Mouse (Mus musculus): ENCODE data around the gene Runx1. TPM values are rescaled to one million over a fixed set of nuclear protein-coding genes. Genes with fewer than 3 reads are reported as not detected.

Gene Runx1
- polyA plus RNA-seq, 1 experiment from 2014 or later, result 4.9 TPM

DNA sequence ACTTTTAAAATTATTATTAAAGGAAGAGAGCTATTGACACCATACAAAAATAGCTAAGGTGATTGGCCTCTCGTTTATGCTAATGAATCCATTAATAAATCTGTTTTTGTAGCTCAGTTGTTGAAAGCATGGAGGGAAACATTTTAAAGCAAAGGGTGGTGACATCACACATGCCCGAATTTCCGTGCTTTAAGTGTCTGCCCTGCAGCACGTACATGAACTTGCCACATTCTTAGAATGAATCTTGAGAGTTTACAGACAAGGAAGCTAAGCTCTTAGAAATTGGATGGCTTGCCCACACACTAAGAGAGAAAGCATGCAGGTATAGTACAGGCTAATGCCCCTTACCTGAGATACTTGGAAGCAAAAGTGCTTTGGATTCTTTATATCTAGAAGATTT is 58.1 kb downstream of the Runx1 start:
- Histone ChIP-seq H3K4me2 (no peak overlapping the region), H3K27ac (no peak overlapping the region), H3K27me3 (0 out of 2 replicates have a peak, but pooled peaks cover 4% of the 10 kb centered on the region), H3K9ac (replicated peaks) (no peak overlapping the region), H3K9me3 (no peaks in the 10 kb centered on the region), H3K4me1 (replicated peaks) (no peaks in the 10 kb centered on the region), H3K4me3 (replicated peaks) (no peak overlapping the region), H3K36me3 (no peaks in the 10 kb centered on the region)
- no peak for ATAC-seq (ENCODE audit: insufficient number of reproducible peaks, insufficient read depth, low FRiP score, low TSS enrichment, low read depth)
- 81% methylated on average over 4 of the region's 4 CpGs for WGBS

DNA sequence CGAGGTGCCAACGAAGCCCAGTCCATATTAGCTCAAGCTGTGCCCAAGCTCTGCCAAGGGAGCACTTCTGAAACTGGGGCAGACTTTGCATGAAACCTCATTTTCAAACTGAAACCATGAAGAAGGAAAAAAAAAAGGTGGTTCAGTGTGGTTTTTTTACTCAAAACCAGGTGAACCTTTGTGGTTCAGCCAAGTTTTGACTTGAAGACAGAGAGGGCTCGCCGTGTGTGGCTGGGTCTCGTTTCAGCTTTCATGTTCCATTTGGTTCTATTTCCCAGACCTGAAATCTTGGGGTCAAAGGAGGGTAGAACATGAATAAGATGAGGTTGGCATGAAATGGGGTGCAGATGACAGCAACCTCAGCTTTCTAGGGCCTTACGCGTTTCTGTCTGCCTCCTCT is 58.5 kb downstream of the Runx1 start:
- Histone ChIP-seq H3K9me3 (no peaks in the 10 kb centered on the region), H3K27me3 (0 out of 2 replicates have a peak, but pooled peaks cover 4% of the 10 kb centered on the region)

DNA sequence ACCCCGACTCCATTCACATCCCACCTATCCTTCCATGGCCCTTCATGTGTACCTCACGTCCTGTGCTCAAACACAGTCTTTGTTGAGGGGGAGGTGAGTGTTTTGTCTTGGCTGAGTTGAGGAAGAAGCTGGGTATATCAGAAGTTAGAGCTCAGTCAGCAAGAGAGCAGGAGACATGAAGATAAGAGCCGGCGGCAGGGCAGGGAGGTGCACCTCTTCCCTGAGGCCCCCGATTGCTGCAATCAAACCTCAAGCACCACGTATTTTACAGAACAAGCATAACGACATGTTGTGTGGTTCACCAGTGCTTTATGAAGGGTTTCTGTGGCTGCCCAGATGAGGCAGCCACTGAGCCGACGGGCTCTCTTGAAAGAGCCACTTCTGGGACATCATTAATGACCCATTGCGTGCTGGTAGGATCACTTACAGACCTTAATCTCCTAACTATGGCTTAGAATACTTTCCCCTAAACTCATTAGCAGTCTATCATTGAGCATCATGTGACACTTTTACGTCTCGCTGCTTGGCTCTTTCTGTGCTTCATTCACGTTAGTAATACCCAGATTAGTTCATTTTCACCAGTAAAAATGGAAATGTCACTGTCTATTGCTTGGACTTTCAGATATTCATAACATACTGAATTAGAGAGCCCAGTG is 61.1 kb downstream of the Runx1 start:
- no peak overlapping the region for H3K9ac ChIP-seq (replicated peaks)
- no peak overlapping the region for H3K4me3 ChIP-seq (replicated peaks)
- H3K9me3 ChIP-seq, result no peaks in the 10 kb centered on the region
- 71% methylated on average over 13 of the region's 13 CpGs for WGBS
- no peak overlapping the region for H3K4me2 ChIP-seq
- H3K27me3 ChIP-seq, result peaks cover 10% of the 10 kb centered on the region; the same call in 1 of the 2 replicates
- H3K4me1 ChIP-seq (replicated peaks), result no peaks in the 10 kb centered on the region
- no peak overlapping the region for H3K27ac ChIP-seq
- H3K36me3 ChIP-seq, result no peaks in the 10 kb centered on the region
- ATAC-seq (ENCODE audit: insufficient number of reproducible peaks, insufficient read depth, low FRiP score, low TSS enrichment, low read depth), result no peak

More for the DNA sequence above, 58.5 kb downstream of the Runx1 start:
- Histone ChIP-seq H3K27ac (no peak overlapping the region), H3K4me2 (no peak overlapping the region), H3K4me1 (replicated peaks) (no peaks in the 10 kb centered on the region), H3K4me3 (replicated peaks) (no peak overlapping the region), H3K36me3 (no peaks in the 10 kb centered on the region), H3K9ac (replicated peaks) (no peak overlapping the region)
- ATAC-seq (ENCODE audit: insufficient number of reproducible peaks, insufficient read depth, low FRiP score, low TSS enrichment, low read depth), result no peak
- WGBS, result 87% methylated on average over 7 of the region's 7 CpGs

DNA sequence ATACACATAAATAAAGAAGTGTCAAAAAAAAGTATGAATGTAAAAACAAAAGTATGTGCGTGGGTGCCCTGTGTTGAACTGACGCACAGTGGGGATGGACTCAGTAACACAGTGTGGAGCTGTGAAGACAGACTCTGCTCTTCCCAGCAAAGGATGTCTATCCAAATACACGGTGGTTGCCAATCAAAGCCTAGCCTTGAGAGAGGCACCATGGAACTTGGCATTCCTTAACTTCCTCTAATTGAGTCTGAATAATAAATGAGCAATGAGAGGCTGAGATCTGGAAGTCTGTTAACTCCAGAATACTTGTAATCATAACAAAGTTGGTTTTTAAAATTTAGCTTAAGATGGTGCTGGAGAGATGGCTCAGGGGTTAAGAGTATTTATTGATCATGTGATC is 62.3 kb downstream of the Runx1 start:
- H3K27ac ChIP-seq, result no peak overlapping the region
- WGBS, result 94% methylated on average over 3 of the region's 3 CpGs
- H3K4me1 ChIP-seq (replicated peaks), result no peaks in the 10 kb centered on the region
- no peaks in the 10 kb centered on the region for H3K9me3 ChIP-seq
- no peak for ATAC-seq (ENCODE audit: insufficient number of reproducible peaks, insufficient read depth, low FRiP score, low TSS enrichment, low read depth)
- H3K27me3 ChIP-seq, result peaks cover 10% of the 10 kb centered on the region; the same call in 1 of the 2 replicates
- no peaks in the 10 kb centered on the region for H3K36me3 ChIP-seq
- no peak overlapping the region for H3K9ac ChIP-seq (replicated peaks)
- H3K4me3 ChIP-seq (replicated peaks), result no peak overlapping the region
- H3K4me2 ChIP-seq, result no peak overlapping the region

DNA sequence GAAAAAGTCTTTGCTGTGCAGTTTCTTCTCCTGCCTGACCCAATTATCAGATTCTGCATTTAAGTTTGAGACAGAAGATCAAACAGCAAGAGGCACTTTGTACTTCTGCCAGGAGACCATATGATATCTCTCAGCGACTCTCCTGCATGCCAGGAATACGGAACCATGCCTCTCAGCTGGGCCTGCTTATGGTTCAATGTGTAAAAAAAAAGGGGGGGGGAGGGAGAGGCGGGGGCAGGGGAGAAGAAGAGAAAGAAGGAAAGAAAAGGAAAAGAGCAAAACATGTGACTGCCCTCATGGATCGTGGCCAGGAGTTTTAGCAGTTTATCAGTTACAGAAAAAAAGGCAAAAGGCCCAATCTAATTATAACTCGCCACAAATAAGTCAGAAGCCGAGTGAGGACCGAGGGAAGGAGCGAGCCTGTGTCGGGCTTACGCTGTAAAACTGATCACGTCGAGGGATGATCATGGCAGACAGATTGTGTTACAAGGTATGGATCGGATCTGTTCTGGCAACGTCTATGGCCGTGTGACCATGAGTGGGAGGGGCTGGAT is 63.9 kb downstream of the Runx1 start:
- Histone ChIP-seq H3K4me1 (replicated peaks) (no peaks in the 10 kb centered on the region), H3K36me3 (no peaks in the 10 kb centered on the region), H3K9ac (replicated peaks) (no peak overlapping the region), H3K27me3 (peaks cover 10% of the 10 kb centered on the region; the same call in 1 of the 2 replicates), H3K27ac (no peak overlapping the region), H3K9me3 (no peaks in the 10 kb centered on the region), H3K4me2 (no peak overlapping the region), H3K4me3 (replicated peaks) (no peak overlapping the region)
- WGBS, result 60% methylated on average over 15 of the region's 15 CpGs
- ATAC-seq (ENCODE audit: insufficient number of reproducible peaks, insufficient read depth, low FRiP score, low TSS enrichment, low read depth), result no peak

DNA sequence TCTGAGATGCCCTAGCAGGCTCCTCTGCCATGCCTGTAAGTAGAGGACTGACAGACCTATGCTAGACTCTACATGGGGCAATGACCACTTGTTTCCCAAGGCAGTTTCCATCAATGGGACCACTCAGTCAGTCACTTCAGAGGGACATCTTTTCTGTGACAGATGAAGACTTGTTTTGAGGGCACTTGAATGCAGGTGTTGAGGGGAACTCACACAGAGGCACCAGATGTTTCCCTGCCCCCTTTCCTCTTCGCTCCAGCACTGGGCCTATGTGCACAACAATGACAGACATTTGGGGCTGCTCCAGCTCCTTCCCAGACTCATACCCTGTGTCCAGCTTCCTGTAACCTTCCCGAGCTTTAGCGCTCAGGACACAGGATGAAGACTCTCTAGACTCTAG is 65.9 kb downstream of the Runx1 start:
- ATAC-seq (ENCODE audit: insufficient number of reproducible peaks, insufficient read depth, low FRiP score, low TSS enrichment, low read depth), result no peak
- no peak overlapping the region for H3K4me2 ChIP-seq
- 78% methylated on average over 3 of the region's 3 CpGs for WGBS
- H3K9me3 ChIP-seq, result no peaks in the 10 kb centered on the region
- H3K27ac ChIP-seq, result no peak overlapping the region
- no peak overlapping the region for H3K9ac ChIP-seq (replicated peaks)
- no peak overlapping the region for H3K4me3 ChIP-seq (replicated peaks)
- H3K36me3 ChIP-seq, result no peaks in the 10 kb centered on the region
- H3K27me3 ChIP-seq, result peaks cover 6% of the 10 kb centered on the region; the same call in 1 of the 2 replicates
- H3K4me1 ChIP-seq (replicated peaks), result peaks cover 4% of the 10 kb centered on the region

DNA sequence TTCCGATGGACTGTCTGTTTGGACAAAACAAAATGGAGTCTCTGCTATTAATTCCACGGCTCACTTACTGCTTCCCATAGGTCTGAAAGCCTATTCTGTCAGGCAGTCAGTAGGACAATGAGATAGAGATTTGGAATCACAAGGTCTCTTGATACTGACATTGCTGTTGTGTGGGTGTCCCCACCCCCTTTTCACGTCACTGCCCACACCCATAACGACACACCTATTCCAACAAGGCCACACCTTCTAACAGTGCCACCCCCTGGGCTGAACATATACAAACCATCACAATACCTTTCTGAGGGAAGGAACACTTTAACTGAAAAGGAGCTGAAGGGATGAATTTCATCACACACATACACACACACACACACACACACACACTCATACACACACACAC is 68.4 kb downstream of the Runx1 start:
- Histone ChIP-seq H3K9me3 (no peaks in the 10 kb centered on the region), H3K9ac (replicated peaks) (no peak overlapping the region), H3K4me3 (replicated peaks) (no peak overlapping the region), H3K36me3 (no peaks in the 10 kb centered on the region), H3K4me2 (no peak overlapping the region), H3K27ac (no peak overlapping the region), H3K4me1 (replicated peaks) (peaks cover 20% of the 10 kb centered on the region), H3K27me3 (peaks cover 6% of the 10 kb centered on the region; the same call in 1 of the 2 replicates)
- ATAC-seq (ENCODE audit: insufficient number of reproducible peaks, insufficient read depth, low FRiP score, low TSS enrichment, low read depth), result no peak
- 83% methylated on average over 4 of the region's 4 CpGs for WGBS

DNA sequence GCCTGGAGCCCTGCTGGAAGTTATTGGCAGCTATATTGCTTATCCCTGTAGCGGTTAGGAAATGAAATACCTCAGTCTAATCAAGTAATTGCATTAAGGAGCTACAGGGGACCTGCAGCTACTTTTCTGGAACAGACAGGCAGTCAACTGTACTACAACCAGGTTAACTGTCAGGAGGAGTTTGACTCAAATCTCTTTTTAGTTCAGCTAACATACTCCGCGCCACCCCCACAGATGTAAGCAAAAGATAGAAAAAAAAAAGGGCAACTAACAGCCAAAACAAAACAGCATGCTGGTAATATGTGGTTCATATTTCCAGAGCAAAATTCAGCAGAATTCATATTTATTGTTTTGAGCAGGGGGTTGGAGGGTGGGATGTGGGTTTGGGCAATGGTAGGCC is 72.0 kb downstream of the Runx1 start:
- WGBS, result 76% methylated on average over 3 of the region's 3 CpGs
- peaks cover 20% of the 10 kb centered on the region for H3K4me1 ChIP-seq (replicated peaks)

DNA sequence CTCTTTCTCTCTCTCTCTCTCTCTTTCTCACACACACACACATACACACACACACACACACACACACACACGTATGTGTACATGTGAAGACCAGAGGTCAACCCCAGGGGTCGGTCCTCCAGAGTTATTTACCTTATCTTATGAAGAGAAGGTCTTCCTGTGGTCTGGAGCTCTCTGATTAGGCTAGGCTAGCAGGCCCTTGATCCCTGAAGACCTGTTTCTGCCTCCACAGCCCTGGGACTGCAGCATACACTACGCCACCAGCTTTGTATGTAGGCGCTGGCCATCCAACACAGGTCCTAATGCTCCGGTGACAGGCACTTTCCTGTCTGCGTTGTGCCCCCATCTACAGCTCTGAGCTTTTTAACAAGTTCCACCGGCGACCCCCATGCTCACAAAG is 72.8 kb downstream of the Runx1 start:
- Histone ChIP-seq H3K27me3 (no peaks in the 10 kb centered on the region), H3K36me3 (no peaks in the 10 kb centered on the region), H3K4me2 (no peak overlapping the region), H3K27ac (no peak overlapping the region), H3K9ac (replicated peaks) (no peak overlapping the region), H3K4me1 (replicated peaks) (peaks cover 20% of the 10 kb centered on the region), H3K9me3 (no peaks in the 10 kb centered on the region), H3K4me3 (replicated peaks) (no peak overlapping the region)
- ATAC-seq (ENCODE audit: insufficient number of reproducible peaks, insufficient read depth, low FRiP score, low TSS enrichment, low read depth), result no peak
- WGBS, result 86% methylated on average over 8 of the region's 8 CpGs

More for the DNA sequence above, 72.0 kb downstream of the Runx1 start:
- Histone ChIP-seq H3K9me3 (no peaks in the 10 kb centered on the region), H3K27ac (no peak overlapping the region), H3K27me3 (no peaks in the 10 kb centered on the region), H3K4me3 (replicated peaks) (no peak overlapping the region), H3K9ac (replicated peaks) (no peak overlapping the region), H3K36me3 (no peaks in the 10 kb centered on the region), H3K4me2 (no peak overlapping the region)
- no peak for ATAC-seq (ENCODE audit: insufficient number of reproducible peaks, insufficient read depth, low FRiP score, low TSS enrichment, low read depth)

DNA sequence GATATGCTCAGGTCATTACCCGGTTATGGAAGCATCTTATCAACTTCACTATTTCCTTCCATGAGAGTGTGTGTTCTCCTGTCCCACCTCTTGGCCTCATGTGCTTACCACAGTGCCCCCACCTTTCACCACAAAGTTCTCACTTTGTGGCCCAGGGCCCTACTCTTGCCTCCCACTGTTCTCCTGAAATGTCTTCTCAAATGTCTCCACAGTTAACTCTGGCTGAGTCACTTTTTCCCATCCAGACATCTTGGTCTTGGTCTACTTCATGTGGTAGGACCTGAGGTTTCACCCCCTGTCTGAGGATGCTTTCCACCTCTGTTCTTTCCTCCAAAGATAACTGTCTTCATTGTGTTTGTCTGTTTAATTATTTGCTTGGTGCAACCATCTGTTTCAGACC is 77.7 kb downstream of the Runx1 start:
- H3K4me1 ChIP-seq (replicated peaks), result peaks cover 24% of the 10 kb centered on the region
- no peak overlapping the region for H3K27ac ChIP-seq
- H3K4me3 ChIP-seq (replicated peaks), result no peak overlapping the region
- H3K36me3 ChIP-seq, result no peaks in the 10 kb centered on the region
- no peak overlapping the region for H3K9ac ChIP-seq (replicated peaks)
- no peak for ATAC-seq (ENCODE audit: insufficient number of reproducible peaks, insufficient read depth, low FRiP score, low TSS enrichment, low read depth)
- H3K4me2 ChIP-seq, result no peak overlapping the region
- H3K27me3 ChIP-seq, result no peaks in the 10 kb centered on the region
- no peaks in the 10 kb centered on the region for H3K9me3 ChIP-seq
- 89% methylated on average over 1 of the region's 1 CpGs for WGBS

DNA sequence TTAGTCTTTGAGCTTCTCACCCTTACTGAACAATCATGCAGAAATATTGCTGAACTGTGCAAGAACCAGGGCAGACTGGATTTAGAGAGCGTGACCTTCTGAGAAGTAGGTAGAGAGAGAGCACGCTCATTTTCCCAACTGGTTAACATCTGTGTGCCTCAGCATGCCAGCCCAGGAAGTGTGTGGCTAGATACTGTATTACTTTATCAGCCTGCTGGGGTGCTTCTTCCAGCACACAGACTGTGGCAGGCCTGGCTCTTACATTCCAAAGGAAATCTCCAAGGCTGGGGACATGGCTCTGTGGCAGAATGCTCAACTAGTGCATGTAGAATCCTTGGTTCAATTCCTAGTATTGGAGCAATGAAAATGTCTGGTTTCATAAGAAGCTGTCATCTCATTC is 78.9 kb downstream of the Runx1 start:
- Histone ChIP-seq H3K27me3 (no peaks in the 10 kb centered on the region), H3K4me1 (replicated peaks) (peaks cover 24% of the 10 kb centered on the region), H3K9me3 (no peaks in the 10 kb centered on the region), H3K4me3 (replicated peaks) (no peak overlapping the region), H3K36me3 (no peaks in the 10 kb centered on the region), H3K9ac (replicated peaks) (no peak overlapping the region), H3K27ac (no peak overlapping the region), H3K4me2 (no peak overlapping the region)
- 81% methylated on average over 2 of the region's 2 CpGs for WGBS
- ATAC-seq (ENCODE audit: insufficient number of reproducible peaks, insufficient read depth, low FRiP score, low TSS enrichment, low read depth), result no peak

DNA sequence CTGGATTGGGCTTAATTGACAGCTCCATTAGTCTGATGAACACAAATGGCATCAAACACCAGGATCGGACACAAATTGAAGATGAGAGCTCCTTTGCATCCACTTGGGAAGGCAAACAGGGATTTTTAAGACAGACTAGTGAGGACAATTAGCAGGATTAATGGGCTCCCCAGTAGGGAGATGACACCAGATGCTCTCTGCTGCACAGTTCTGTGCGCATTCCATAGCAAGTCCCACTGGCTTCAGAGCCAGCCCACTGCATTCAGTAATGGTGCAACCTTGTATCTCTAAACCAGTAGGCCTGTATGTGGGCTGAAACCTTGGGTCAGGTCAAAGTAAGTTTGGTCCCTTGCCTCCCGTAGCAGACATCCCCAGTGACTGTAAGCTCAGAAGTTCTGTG is 80.7 kb downstream of the Runx1 start:
- H3K27ac ChIP-seq, result 0 out of 2 replicates have a peak overlapping the region, but pooled peaks have one; percentile 35
- H3K9me3 ChIP-seq, result no peaks in the 10 kb centered on the region
- no peak overlapping the region for H3K4me2 ChIP-seq
- peaks cover 24% of the 10 kb centered on the region for H3K4me1 ChIP-seq (replicated peaks)
- no peak for ATAC-seq (ENCODE audit: insufficient number of reproducible peaks, insufficient read depth, low FRiP score, low TSS enrichment, low read depth)
- H3K36me3 ChIP-seq, result no peaks in the 10 kb centered on the region
- H3K4me3 ChIP-seq (replicated peaks), result no peak overlapping the region
- 66% methylated on average over 3 of the region's 3 CpGs for WGBS
- H3K9ac ChIP-seq (replicated peaks), result no peak overlapping the region
- no peaks in the 10 kb centered on the region; the same call in 1 of the 2 replicates for H3K27me3 ChIP-seq

Measured in limb, embryonic 12.5 days (tissue).